Mouse (Mus musculus) liver, postnatal 0 days (tissue): Measurements from ENCODE around the gene Pax6.

ENCODE experiments used
- CTCF ChIP-seq: sonication (generic); IDR thresholded peaks from 2 replicates; pipeline ENCODE4 v1.5.1; 2016; ENCODE audit warnings: antibody characterized with exemption, low read depth
- EP300 ChIP-seq: IDR thresholded peaks from 2 replicates; pipeline ENCODE4 v1.6.1; 2016; ENCODE audit warnings: antibody characterized with exemption, low read depth, mild to moderate bottlenecking

- no peak for TF ChIP-seq CTCF
- TF ChIP-seq EP300 = no peak
Measured at GRCm38 (mm10) chr2:105674061-105674874, 5.6 kb downstream of the Pax6 start.
